30 mouse cellular contexts compared by ENCODE assay signal in the genomic region with DNA sequence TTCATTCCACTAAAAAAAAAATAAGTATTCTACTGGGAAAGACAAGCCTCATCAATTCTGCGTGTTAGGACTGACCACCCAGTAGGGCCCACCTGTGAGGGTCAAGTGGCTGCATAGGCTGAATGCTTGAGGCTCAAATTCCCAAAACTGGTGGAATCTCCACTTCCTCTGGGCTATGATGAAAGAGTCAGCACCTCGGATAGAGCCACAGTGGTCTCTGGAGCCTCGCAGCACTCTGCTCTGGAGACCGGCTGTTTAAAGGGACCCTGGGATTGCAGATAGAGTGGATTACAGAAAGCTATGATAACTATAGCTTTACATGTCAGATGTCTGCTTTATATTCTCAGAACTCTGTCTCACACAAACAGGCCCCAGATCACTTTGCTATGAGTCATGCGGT.
DNase-seq lines count a peak whose midpoint lies in the region; ATAC-seq and TF ChIP-seq lines count a peak whose summit lies in the region.
"Had no signal": no experiment of that assay in that cellular context is flagged by ENCODE, and none has a peak within 500 bp of the region (broad histone marks: within the 10 kb centered on the region; RNA-seq: fewer than 3 reads in every experiment).

No protein-coding gene starts in this region.

- H3K4me2 ChIP-seq in embryonic facial prominence, embryonic 11.5 days (ENCODE audit: low read depth, low read length) = no peak overlapping the region
- H3K4me2 ChIP-seq: forebrain, embryonic 15.5 days; heart, embryonic 13.5 days; hindbrain, embryonic 15.5 days; lung, embryonic 15.5 days; midbrain, embryonic 15.5 days; neural tube, embryonic 15.5 days; stomach, embryonic 15.5 days had no signal

- no peak for TF ChIP-seq CTCF in cerebellum, adult 2 months (IDR thresholded peaks at IDR 0.05; ENCODE audit: borderline replicate concordance, insufficient read depth, low read depth, low read length)

- no peak for TF ChIP-seq POLR2A in cerebellum, adult 2 months (IDR thresholded peaks at IDR 0.05; ENCODE audit: borderline replicate concordance, insufficient read depth, low read length)

- H3K4me3 ChIP-seq in embryonic facial prominence, embryonic 11.5 days (ENCODE audit: low read depth, low read length) = no peak overlapping the region
- H3K4me3 ChIP-seq in cerebellum, adult 2 months (replicated peaks; ENCODE audit: insufficient read depth, low read depth, low read length) = no peak overlapping the region
- H3K4me3 ChIP-seq: forebrain, embryonic 15.5 days; heart, adult 2 months; heart, embryonic 13.5 days; hindbrain, embryonic 10.5 days; hindbrain, embryonic 15.5 days; layer of hippocampus, adult 2 months; lung, embryonic 15.5 days; midbrain, embryonic 10.5 days; midbrain, embryonic 15.5 days; neural tube, embryonic 15.5 days; stomach, embryonic 15.5 days had no signal

- no peak overlapping the region for H3K9ac ChIP-seq in embryonic facial prominence, embryonic 11.5 days (replicated peaks; ENCODE audit: low read length)
- H3K9ac ChIP-seq: forebrain, embryonic 15.5 days; heart, embryonic 13.5 days; hindbrain, embryonic 15.5 days; liver, embryonic 14.5 days; lung, embryonic 15.5 days; midbrain, embryonic 15.5 days; neural tube, embryonic 15.5 days; stomach, embryonic 15.5 days had no signal

- no peaks in the 10 kb centered on the region for H3K9me3 ChIP-seq in embryonic facial prominence, embryonic 11.5 days (replicated peaks; ENCODE audit: control insufficient read depth, low read length)
- H3K9me3 ChIP-seq: forebrain, embryonic 15.5 days; heart, embryonic 13.5 days; hindbrain, embryonic 10.5 days; hindbrain, embryonic 15.5 days; lung, embryonic 15.5 days; midbrain, embryonic 10.5 days; midbrain, embryonic 15.5 days; neural tube, embryonic 15.5 days; stomach, embryonic 15.5 days had no signal

- H3K36me3 ChIP-seq in embryonic facial prominence, embryonic 11.5 days (replicated peaks; ENCODE audit: control insufficient read depth, insufficient read depth, low read depth, low read length) = no peaks in the 10 kb centered on the region
- H3K36me3 ChIP-seq: forebrain, embryonic 15.5 days; heart, embryonic 13.5 days; hindbrain, embryonic 15.5 days; lung, embryonic 15.5 days; midbrain, embryonic 15.5 days; neural tube, embryonic 15.5 days; stomach, embryonic 15.5 days had no signal

- ATAC-seq in embryonic facial prominence, embryonic 11.5 days (replicated peaks; ENCODE audit: insufficient number of reproducible peaks, low FRiP score, low TSS enrichment, low read depth) = no peak
- ATAC-seq: CD4-positive, CD25-positive, alpha-beta regulatory T cell, adult 4 months; forebrain, embryonic 15.5 days; midbrain, embryonic 15.5 days had no signal

- H3K27me3 ChIP-seq in embryonic facial prominence, embryonic 11.5 days (ENCODE audit: control insufficient read depth, insufficient read depth, low read length) = no peaks in the 10 kb centered on the region
- H3K27me3 ChIP-seq in cerebellum, adult 2 months (ENCODE audit: control insufficient read depth, insufficient read depth, low read length) = no peaks in the 10 kb centered on the region
- H3K27me3 ChIP-seq: forebrain, embryonic 15.5 days; hindbrain, embryonic 15.5 days; lung, embryonic 15.5 days; midbrain, embryonic 15.5 days; neural tube, embryonic 15.5 days; stomach, embryonic 15.5 days had no signal

- WGBS in embryonic facial prominence, embryonic 11.5 days = 27% methylated on average over 5 of the region's 5 CpGs
- 74% methylated on average over 5 of the region's 5 CpGs for WGBS in cerebellum, adult 2 months

- DNase-seq in kidney, postnatal 4 days = peak; percentile 22 to 27
- no peak for DNase-seq in kidney, postnatal 14 days
- peak; percentile 35 for DNase-seq in embryo, embryonic 10 days (ENCODE audit: low spot score)
- DNase-seq in embryonic facial prominence, embryonic 11.5 days (ENCODE audit: low spot score) = peak; percentile 54
- peak; percentile 2 for DNase-seq in yolk sac, embryonic 10.5 days (ENCODE audit: low spot score)
- no peak for DNase-seq in adrenal gland, postnatal 10 days
- no peak for DNase-seq in cerebellum, adult 2 months
- no peak for DNase-seq in adrenal gland, adult 2 months
- DNase-seq: adrenal gland, postnatal 25 days; cerebellum, adult 11-12 months; cerebellum, postnatal 14 days; heart, adult 2 months; heart, postnatal 10 days; kidney, adult 2 months; left cerebral cortex, postnatal 4 days; liver; retina, postnatal 1 day; right cerebral cortex, postnatal 14 days had no signal

- no peak overlapping the region for H3K27ac ChIP-seq in embryonic facial prominence, embryonic 11.5 days (replicated peaks; ENCODE audit: low read depth, low read length)
- no peak overlapping the region for H3K27ac ChIP-seq in cerebellum, adult 2 months (ENCODE audit: insufficient read depth, low read length)
- H3K27ac ChIP-seq: forebrain, embryonic 15.5 days; heart, adult 2 months; heart, embryonic 13.5 days; hindbrain, embryonic 10.5 days; hindbrain, embryonic 15.5 days; layer of hippocampus, adult 2 months; liver, embryonic 14.5 days; lung, embryonic 15.5 days; midbrain, embryonic 10.5 days; midbrain, embryonic 15.5 days; stomach, embryonic 15.5 days had no signal

- H3K4me1 ChIP-seq in embryonic facial prominence, embryonic 11.5 days (ENCODE audit: control insufficient read depth, insufficient read depth, low read length) = no peaks in the 10 kb centered on the region
- peaks cover 3% of the 10 kb centered on the region for H3K4me1 ChIP-seq in cerebellum, adult 2 months (ENCODE audit: control insufficient read depth, insufficient read depth, low read length)
- H3K4me1 ChIP-seq: heart, embryonic 13.5 days; lung, embryonic 15.5 days; midbrain, embryonic 10.5 days; stomach, embryonic 15.5 days had no signal

Comparison
In these comparisons a context has a peak if more than half of its experiments do, and no peak if none do; other contexts are left out.
1. DNase-seq: peak in kidney, postnatal 4 days (2 of 2), embryo, embryonic 10 days (single experiment), embryonic facial prominence, embryonic 11.5 days (single experiment) and yolk sac, embryonic 10.5 days (single experiment); none in kidney, postnatal 14 days (single experiment), adrenal gland, postnatal 10 days (single experiment), cerebellum, adult 2 months (0 of 2) and adrenal gland, adult 2 months (single experiment).